Mouse (Mus musculus) left cerebral cortex, postnatal 25 days (tissue): ENCODE data around the gene Trp53rka. TPM values are rescaled to one million over a fixed set of nuclear protein-coding genes. Genes with fewer than 3 reads are reported as not detected.

Experiments used
- DNase-seq, 2 experiments: peaks; one replicate each; pipeline ENCODE4 v3.0.0; 2022; ENCODE audit warnings: low spot score in 2 of 2, mixed read lengths in 1 of 2
- intact Hi-C: fragments of 180-260 bp; cut with DNase I; formaldehyde crosslinking; loops from one replicate; pipeline ENCODE4 v1.15.1; 2025
- total RNA-seq, 2 experiments: library from RNA; stranded (reverse); gene quantifications; 2 replicates each; pipeline ENCODE4 v1.2.3; 2021

Gene Trp53rka
- total RNA-seq, 2 experiments from 2014 or later = 20.4 to 20.9 TPM

- intact Hi-C loops = loop anchor here (1.0 to 5.0 kb wide), 3 partner anchors 96 to 415 kb away; no protein-coding TSS in a partner anchor
- peak; percentile 49 to 66 for DNase-seq
Measured at GRCm38 (mm10) chr2:165486881-165487535, 6.1 kb downstream of the Trp53rka start.

- no peak for DNase-seq
- intact Hi-C loops = loop anchor here (2.0 to 5.0 kb wide), 2 partner anchors 122 to 414 kb away; no protein-coding TSS in a partner anchor
Measured at GRCm38 (mm10) chr2:165486401-165486800, 6.7 kb downstream of the Trp53rka start.

- intact Hi-C loops = loop anchor here (2.0 to 5.0 kb wide), 2 partner anchors 121 to 414 kb away; no protein-coding TSS in a partner anchor
- DNase-seq = peak in 1 of 2 experiments; percentile 72
Measured at GRCm38 (mm10) chr2:165485826-165486225, 7.3 kb downstream of the Trp53rka start.

GRCm38 (mm10) chr2:165484152-165484551 lies 9.0 kb downstream of the Trp53rka start:
- peak in 1 of 2 experiments; percentile 26 for DNase-seq
- intact Hi-C loops = no loop called here

GRCm38 (mm10) chr2:165482003-165482402 lies 11.1 kb downstream of the Trp53rka start:
- intact Hi-C loops = no loop called here

GRCm38 (mm10) chr2:165475850-165476249 lies 17.3 kb downstream of the Trp53rka start:
- intact Hi-C loops = no loop called here

More at GRCm38 (mm10) chr2:165482003-165482402, 11.1 kb downstream of the Trp53rka start:
- DNase-seq = no peak

GRCm38 (mm10) chr2:165475412-165475811 lies 17.7 kb downstream of the Trp53rka start:
- DNase-seq = no peak
- intact Hi-C loops = no loop called here

More at GRCm38 (mm10) chr2:165475850-165476249, 17.3 kb downstream of the Trp53rka start:
- DNase-seq = no peak

- intact Hi-C loops = no loop called here
- peak in 1 of 2 experiments; percentile 28 for DNase-seq
Measured at GRCm38 (mm10) chr2:165473003-165473402, 20.1 kb downstream of the Trp53rka start, which contains the start of gene Slc13a3. Slc13a3 (minus strand) TSS chr2:165473230.

GRCm38 (mm10) chr2:165471943-165472342 lies 21.2 kb downstream of the Trp53rka start:
- intact Hi-C loops = no loop called here
- no peak for DNase-seq

- intact Hi-C loops = no loop called here
- DNase-seq = no peak
Measured at GRCm38 (mm10) chr2:165470167-165470566, 23.0 kb downstream of the Trp53rka start.

- no peak for DNase-seq
Measured at GRCm38 (mm10) chr2:165467824-165468452, 25.2 kb downstream of the Trp53rka start.

GRCm38 (mm10) chr2:165459663-165460062 lies 33.5 kb downstream of the Trp53rka start:
- intact Hi-C loops = no loop called here
- DNase-seq = no peak

More at GRCm38 (mm10) chr2:165467824-165468452, 25.2 kb downstream of the Trp53rka start:
- intact Hi-C loops = no loop called here

- DNase-seq = no peak
- intact Hi-C loops = no loop called here
Measured at GRCm38 (mm10) chr2:165458189-165458588, 34.9 kb downstream of the Trp53rka start.

- DNase-seq = no peak
- intact Hi-C loops = no loop called here
Measured at GRCm38 (mm10) chr2:165456710-165457109, 36.4 kb downstream of the Trp53rka start.

- intact Hi-C loops = no loop called here
- no peak for DNase-seq
Measured at GRCm38 (mm10) chr2:165452730-165453693, 40.1 kb downstream of the Trp53rka start.

GRCm38 (mm10) chr2:165448475-165448874 lies 44.6 kb downstream of the Trp53rka start:
- intact Hi-C loops = no loop called here
- DNase-seq = no peak

- DNase-seq = no peak
- intact Hi-C loops = no loop called here
Measured at GRCm38 (mm10) chr2:165444861-165445260, 48.3 kb downstream of the Trp53rka start.

GRCm38 (mm10) chr2:165442981-165443380 lies 50.1 kb downstream of the Trp53rka start:
- no peak for DNase-seq
- intact Hi-C loops = no loop called here

GRCm38 (mm10) chr2:165441613-165442012 lies 51.5 kb downstream of the Trp53rka start:
- intact Hi-C loops = no loop called here
- DNase-seq = no peak
